Mouse (Mus musculus) central nervous system, embryonic 18 days (tissue): ENCODE results near the gene Gps2. TPM values are rescaled to one million over a fixed set of nuclear protein-coding genes. Genes with fewer than 3 reads are reported as not detected.

ENCODE experiments used
- polyA plus RNA-seq: library from polyadenylated mRNA; depleted of rRNA; stranded (reverse); fragments of >200 nt; gene quantifications from 2 replicates; pipeline ENCODE4 v1.2.3, GENCODE M21; 2012; rRNA removed

Gps2 gene
- 60.8 and 63.8 TPM in 2 replicates for polyA plus RNA-seq

GRCm38 (mm10) chr11:69913554-69914371, at the start of gene Gps2:
Gps2 (plus strand) TSS chr11:69913888.

GRCm38 (mm10) chr11:69877878-69878277, 35.8 kb upstream of the Gps2 start, which contains the start of gene Tmem95:
Tmem95 (minus strand) TSS chr11:69878018.

GRCm38 (mm10) chr11:69880853-69881603, 32.7 kb upstream of the Gps2 start, which contains the start of gene Kctd11:
Kctd11 (minus strand) TSS chr11:69881406.

GRCm38 (mm10) chr11:69895291-69895690, 18.4 kb upstream of the Gps2 start, which contains the start of gene Acap1:
Acap1 (minus strand) TSS chr11:69895539.

GRCm38 (mm10) chr11:69900471-69901405, 12.9 kb upstream of the Gps2 start, which contains the start of the genes 2810408A11Rik and Neurl4:
2810408A11Rik (minus strand) TSS chr11:69900987.
Neurl4 (plus strand) TSS chr11:69901072.

GRCm38 (mm10) chr11:69921114-69922011, 7.7 kb downstream of the Gps2 start, which contains the start of gene Eif5a:
Eif5a (minus strand) TSS chr11:69921958.

GRCm38 (mm10) chr11:69935137-69935879, 21.6 kb downstream of the Gps2 start, which contains the start of gene Ybx2:
Ybx2 (plus strand) TSS chr11:69935796.

GRCm38 (mm10) chr11:69948066-69948762, 34.5 kb downstream of the Gps2 start, which contains the start of gene Slc2a4:
Slc2a4 (minus strand) TSS chr11:69948188.

GRCm38 (mm10) chr11:69964650-69965270, 51.1 kb downstream of the Gps2 start, which contains the start of gene Cldn7:
Cldn7 (plus strand) TSS chr11:69964779.

Other genes starting within 250 kb of the Gps2 start
- 6.1 and 7.5 TPM in 2 replicates for gene Cd68, start 247.7 kb upstream of the Gps2 start, polyA plus RNA-seq
- gene Eif4a1, start 241.5 kb upstream of the Gps2 start, polyA plus RNA-seq = 887 and 907 TPM in 2 replicates
- gene Senp3, start 231.8 kb upstream of the Gps2 start, polyA plus RNA-seq = 155 and 168 TPM in 2 replicates
- gene Tnfsf13, start 228.1 kb upstream of the Gps2 start, polyA plus RNA-seq = 0.79 and 1.1 TPM in 2 replicates
- 7.0 and 7.1 TPM in 2 replicates for gene Tnfsf12, start 218.0 kb upstream of the Gps2 start, polyA plus RNA-seq
- 1.2 and 1.5 TPM in 2 replicates for gene Tnfsfm13, start 217.8 kb upstream of the Gps2 start, polyA plus RNA-seq
- 20.4 and 20.9 TPM in 2 replicates for gene Polr2a, start 155.3 kb upstream of the Gps2 start, polyA plus RNA-seq
- 0.12 and 0.20 TPM in 2 replicates for gene Slc35g3, start 151.9 kb upstream of the Gps2 start, polyA plus RNA-seq
- 15.8 and 16.1 TPM in 2 replicates for gene Zbtb4, start 148.0 kb upstream of the Gps2 start, polyA plus RNA-seq
- 1.6 and 5.2 TPM in 2 replicates for gene Chrnb1, start 117.9 kb upstream of the Gps2 start, polyA plus RNA-seq
- 23.7 and 27.4 TPM in 2 replicates for gene Fgf11, start 112.0 kb upstream of the Gps2 start, polyA plus RNA-seq
- gene Tmem102, start 108.3 kb upstream of the Gps2 start, polyA plus RNA-seq = 0.13 and 0.25 TPM in 2 replicates
- not detected in 2 replicates for gene Gm39566, start 98.6 kb upstream of the Gps2 start, polyA plus RNA-seq
- not detected in 2 replicates for gene Spem2, start 95.4 kb upstream of the Gps2 start, polyA plus RNA-seq
- gene Spem1, start 91.7 kb upstream of the Gps2 start, polyA plus RNA-seq = 1.3 and 1.5 TPM in 2 replicates
- 90.2 and 112 TPM in 2 replicates for gene Nlgn2, start 76.1 kb upstream of the Gps2 start, polyA plus RNA-seq
- 232 and 256 TPM in 2 replicates for gene Tmem256, start 75.4 kb upstream of the Gps2 start, polyA plus RNA-seq
- gene Plscr3, start 67.5 kb upstream of the Gps2 start, polyA plus RNA-seq = 73.6 and 80.2 TPM in 2 replicates
- gene Tnk1, start 55.2 kb upstream of the Gps2 start, polyA plus RNA-seq = 0.04 and 0.18 TPM in 2 replicates
- gene Tmem95, start 35.9 kb upstream of the Gps2 start, polyA plus RNA-seq = not detected in 2 replicates
- 1.2 TPM in 2 replicates for gene Kctd11, start 32.5 kb upstream of the Gps2 start, polyA plus RNA-seq
- 0.61 and 0.68 TPM in 2 replicates for gene Acap1, start 18.3 kb upstream of the Gps2 start, polyA plus RNA-seq
- gene 2810408A11Rik, start 12.9 kb upstream of the Gps2 start, polyA plus RNA-seq = 5.3 and 5.6 TPM in 2 replicates
- 111 and 113 TPM in 2 replicates for gene Neurl4, start 12.8 kb upstream of the Gps2 start, polyA plus RNA-seq
- gene Eif5a, start 8.1 kb downstream of the Gps2 start, polyA plus RNA-seq = 777 and 816 TPM in 2 replicates
- gene Ybx2, start 21.9 kb downstream of the Gps2 start, polyA plus RNA-seq = 48.3 and 53.7 TPM in 2 replicates
- 3.7 and 4.9 TPM in 2 replicates for gene Slc2a4, start 34.3 kb downstream of the Gps2 start, polyA plus RNA-seq
- gene Cldn7, start 50.9 kb downstream of the Gps2 start, polyA plus RNA-seq = 0.21 and 2.5 TPM in 2 replicates
- 93.3 and 102 TPM in 2 replicates for gene Ctdnep1, start 67.3 kb downstream of the Gps2 start, polyA plus RNA-seq
- gene Elp5, start 68.6 kb downstream of the Gps2 start, polyA plus RNA-seq = 151 and 159 TPM in 2 replicates
- 412 and 425 TPM in 2 replicates for gene Gabarap, start 77.3 kb downstream of the Gps2 start, polyA plus RNA-seq
- 41.8 and 47.6 TPM in 2 replicates for gene Phf23, start 81.9 kb downstream of the Gps2 start, polyA plus RNA-seq
- 26.9 and 34.5 TPM in 2 replicates for gene Dvl2, start 86.7 kb downstream of the Gps2 start, polyA plus RNA-seq
- gene Acadvl, start 101.5 kb downstream of the Gps2 start, polyA plus RNA-seq = 46.1 and 54.7 TPM in 2 replicates
- gene Dlg4, start 103.1 kb downstream of the Gps2 start, polyA plus RNA-seq = 242 and 275 TPM in 2 replicates
- 3.4 and 3.5 TPM in 2 replicates for gene Asgr1, start 140.2 kb downstream of the Gps2 start, polyA plus RNA-seq
- 0.28 and 0.35 TPM in 2 replicates for gene Asgr2, start 178.8 kb downstream of the Gps2 start, polyA plus RNA-seq
- 0.74 and 0.91 TPM in 2 replicates for gene Mgl2, start 216.4 kb downstream of the Gps2 start, polyA plus RNA-seq
- gene Clec10a, start 242.3 kb downstream of the Gps2 start, polyA plus RNA-seq = 0.93 and 1.1 TPM in 2 replicates